Mouse (Mus musculus) bone marrow, adult 2 months (tissue): Measurements from ENCODE around the gene Relb.

Source experiments
- CTCF ChIP-seq: fragments of 200-500 bp; IDR thresholded peaks from 2 replicates; pipeline ENCODE4 v1.5.1; 2011; ENCODE audit warnings: low read length, control low read depth; ENCODE audit not compliant: control insufficient read depth, insufficient read depth
- POLR2A ChIP-seq: fragments of 200-500 bp; IDR thresholded peaks from 2 replicates; pipeline ENCODE4 v1.6.1; 2011; ENCODE audit warnings: low read depth, mild to moderate bottlenecking, control low read depth, low read length, borderline replicate concordance; ENCODE audit not compliant: control insufficient read depth

- no peak for TF ChIP-seq CTCF
- no peak for TF ChIP-seq POLR2A
Measured at GRCm38 (mm10) chr7:19565803-19566202, 63.4 kb downstream of the Relb start.
